Mouse (Mus musculus): ENCODE data around the gene Zkscan17. TPM values are rescaled to one million over a fixed set of nuclear protein-coding genes. Genes with fewer than 3 reads are reported as not detected.

Zkscan17 gene
- total and polyA plus RNA-seq, 3 experiments: 15.3 to 89.8 (median 48.6) TPM

GRCm38 (mm10) chr11:59540123-59540522 is 13.6 kb upstream of the Zkscan17 start:
- Histone ChIP-seq H3K27me3 (ENCODE audit: insufficient read depth, low read length) (peaks cover 15% of the 10 kb centered on the region), H3K36me3 (replicated peaks) (no peaks in the 10 kb centered on the region), H3K4me1 (ENCODE audit: insufficient read depth, low read depth, low read length) (no peaks in the 10 kb centered on the region; the same call in 1 of the 2 replicates), H3K9me3 (replicated peaks) (0 out of 2 replicates have a peak, but pooled peaks cover 2% of the 10 kb centered on the region), H3K4me3 (ENCODE audit: low read depth, low read length) (no peak overlapping the region)
- TF ChIP-seq TAL1 (conservative IDR thresholded peaks at IDR 0.05; ENCODE audit: low read depth, low read length) (no peak), CTCF (IDR thresholded peaks at IDR 0.05; ENCODE audit: low read depth, low read length) (no peak), GATA2 (IDR thresholded peaks at IDR 0.05; ENCODE audit: borderline replicate concordance, low read depth, low read length) (no peak), GATA1 (IDR thresholded peaks at IDR 0.05; ENCODE audit: borderline replicate concordance, low read length) (no peak), POLR2AphosphoS5 (IDR thresholded peaks at IDR 0.05; ENCODE audit: insufficient replicate concordance, low read depth, low read length) (no peak)
- ATAC-seq (ENCODE audit: extremely low read depth, insufficient number of reproducible peaks, low FRiP score, poor library complexity, severe bottlenecking): no peak
- no peak for DNase-seq (ENCODE audit: low spot score)

DNA sequence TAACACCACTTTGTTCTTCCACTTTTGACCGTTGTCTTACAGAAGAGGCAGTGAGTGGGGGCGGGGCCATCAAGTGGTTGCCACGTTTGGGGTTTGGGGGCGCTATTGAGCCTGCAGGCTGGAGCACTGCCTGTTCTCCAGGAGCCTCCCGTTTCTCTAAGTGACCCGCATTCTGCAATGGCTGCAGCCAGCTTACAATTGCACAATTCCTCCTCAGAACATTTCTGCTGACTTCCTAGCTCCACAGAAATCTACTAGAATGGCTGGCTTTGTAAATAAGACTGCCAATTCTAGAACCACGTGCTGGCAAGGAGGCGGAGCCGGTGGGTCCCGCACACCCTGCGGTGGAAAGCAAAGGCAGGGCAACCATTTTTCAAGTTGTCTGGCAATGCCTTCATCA is 11.8 kb upstream of the Zkscan17 start:
- no peak for TF ChIP-seq GATA1 (IDR thresholded peaks at IDR 0.05; ENCODE audit: borderline replicate concordance, low read length)
- no peak for TF ChIP-seq TAL1 (conservative IDR thresholded peaks at IDR 0.05; ENCODE audit: low read depth, low read length)
- no peak for TF ChIP-seq CTCF (IDR thresholded peaks at IDR 0.05; ENCODE audit: low read depth, low read length)
- no peak for TF ChIP-seq GATA2 (IDR thresholded peaks at IDR 0.05; ENCODE audit: borderline replicate concordance, low read depth, low read length)
- no peak for TF ChIP-seq POLR2AphosphoS5 (IDR thresholded peaks at IDR 0.05; ENCODE audit: insufficient replicate concordance, low read depth, low read length)
- H3K27me3 ChIP-seq (ENCODE audit: insufficient read depth, low read length): peaks cover 11% of the 10 kb centered on the region
- ATAC-seq (ENCODE audit: extremely low read depth, insufficient number of reproducible peaks, low FRiP score, poor library complexity, severe bottlenecking) (no peak), DNase-seq (ENCODE audit: low spot score) (no peak)
- 0 out of 2 replicates have a peak, but pooled peaks cover 2% of the 10 kb centered on the region for H3K9me3 ChIP-seq (replicated peaks)
- no peak overlapping the region for H3K4me3 ChIP-seq (ENCODE audit: low read depth, low read length)
- H3K36me3 ChIP-seq (replicated peaks): no peaks in the 10 kb centered on the region
- no peaks in the 10 kb centered on the region; the same call in 1 of the 2 replicates for H3K4me1 ChIP-seq (ENCODE audit: insufficient read depth, low read depth, low read length)

GRCm38 (mm10) chr11:59537218-59538130 is 10.9 kb upstream of the Zkscan17 start:
- Histone ChIP-seq H3K27me3 (ENCODE audit: insufficient read depth, low read length) (peaks cover 11% of the 10 kb centered on the region), H3K9me3 (replicated peaks) (0 out of 2 replicates have a peak, but pooled peaks cover 2% of the 10 kb centered on the region), H3K4me3 (ENCODE audit: low read depth, low read length) (no peak overlapping the region), H3K36me3 (replicated peaks) (no peaks in the 10 kb centered on the region), H3K4me1 (ENCODE audit: insufficient read depth, low read depth, low read length) (no peaks in the 10 kb centered on the region; the same call in 1 of the 2 replicates)
- TF ChIP-seq GATA2 (IDR thresholded peaks at IDR 0.05; ENCODE audit: borderline replicate concordance, low read depth, low read length) (no peak), CTCF (IDR thresholded peaks at IDR 0.05; ENCODE audit: low read depth, low read length) (peak; percentile 40; the same call in 1 of the 2 replicates), TAL1 (conservative IDR thresholded peaks at IDR 0.05; ENCODE audit: low read depth, low read length) (no peak)
- DNase-seq (ENCODE audit: low spot score): peak; percentile 8
- ATAC-seq (ENCODE audit: extremely low read depth, insufficient number of reproducible peaks, low FRiP score, poor library complexity, severe bottlenecking): no peak

- ATAC-seq (ENCODE audit: extremely low read depth, insufficient number of reproducible peaks, low FRiP score, poor library complexity, severe bottlenecking) (no peak), DNase-seq (ENCODE audit: low spot score) (no peak)
- H3K4me3 ChIP-seq (ENCODE audit: low read depth, low read length): no peak overlapping the region
- H3K4me1 ChIP-seq (ENCODE audit: insufficient read depth, low read depth, low read length): no peaks in the 10 kb centered on the region
- TF ChIP-seq GATA2 (IDR thresholded peaks at IDR 0.05; ENCODE audit: borderline replicate concordance, low read depth, low read length) (no peak), POLR2AphosphoS5 (IDR thresholded peaks at IDR 0.05; ENCODE audit: insufficient replicate concordance, low read depth, low read length) (no peak), CTCF (IDR thresholded peaks at IDR 0.05; ENCODE audit: low read depth, low read length) (no peak), GATA1 (IDR thresholded peaks at IDR 0.05; ENCODE audit: borderline replicate concordance, low read length) (no peak), TAL1 (conservative IDR thresholded peaks at IDR 0.05; ENCODE audit: low read depth, low read length) (no peak)
- H3K27me3 ChIP-seq (ENCODE audit: insufficient read depth, low read length): peaks cover 10% of the 10 kb centered on the region
- no peaks in the 10 kb centered on the region for H3K9me3 ChIP-seq (replicated peaks)
- no peaks in the 10 kb centered on the region for H3K36me3 ChIP-seq (replicated peaks)
These were observed 5.0 kb upstream of the Zkscan17 start for GRCm38 (mm10) chr11:59531562-59531961.

DNA sequence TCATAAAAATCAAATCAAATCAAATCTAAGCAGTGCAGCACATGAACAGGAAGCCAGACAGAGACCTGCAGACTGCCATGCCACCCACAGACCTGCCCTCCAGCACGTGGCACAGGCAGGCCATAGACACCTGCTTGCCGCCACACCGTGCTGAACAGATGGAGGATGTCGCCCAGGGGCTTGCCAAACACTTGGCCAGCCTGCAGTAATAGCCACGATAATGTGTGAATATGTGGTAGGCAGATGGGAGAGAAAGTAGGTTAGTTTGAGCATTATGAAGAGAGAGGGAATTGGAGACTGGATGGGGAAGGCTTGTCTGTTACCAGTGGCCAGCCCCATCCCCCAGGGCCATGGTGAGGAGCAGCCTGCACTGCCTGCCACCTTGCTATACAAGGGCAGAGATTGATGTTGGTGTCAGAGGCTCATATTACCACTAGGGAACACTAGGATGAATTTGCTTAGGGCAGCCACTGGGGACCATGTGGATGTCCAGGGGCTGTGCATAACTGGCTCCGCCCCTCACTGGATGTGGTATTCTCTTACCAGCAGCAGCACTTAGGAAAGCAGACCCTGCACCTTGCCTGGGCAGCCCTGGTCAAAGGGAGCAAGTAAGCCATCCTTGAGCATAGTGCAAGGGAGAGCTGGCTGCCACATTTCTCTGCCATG is 4.5 kb upstream of the Zkscan17 start:
- Histone ChIP-seq H3K27me3 (ENCODE audit: insufficient read depth, low read length) (peaks cover 10% of the 10 kb centered on the region), H3K9me3 (replicated peaks) (no peaks in the 10 kb centered on the region), H3K4me3 (ENCODE audit: low read depth, low read length) (no peak overlapping the region), H3K4me1 (ENCODE audit: insufficient read depth, low read depth, low read length) (no peaks in the 10 kb centered on the region), H3K36me3 (replicated peaks) (no peaks in the 10 kb centered on the region)
- DNase-seq (ENCODE audit: low spot score) (no peak), ATAC-seq (ENCODE audit: extremely low read depth, insufficient number of reproducible peaks, low FRiP score, poor library complexity, severe bottlenecking) (no peak)
- no peak for TF ChIP-seq GATA2 (IDR thresholded peaks at IDR 0.05; ENCODE audit: borderline replicate concordance, low read depth, low read length)
- no peak for TF ChIP-seq TAL1 (conservative IDR thresholded peaks at IDR 0.05; ENCODE audit: low read depth, low read length)
- TF ChIP-seq GATA1 (IDR thresholded peaks at IDR 0.05; ENCODE audit: borderline replicate concordance, low read length): no peak
- no peak for TF ChIP-seq CTCF (IDR thresholded peaks at IDR 0.05; ENCODE audit: low read depth, low read length)
- no peak for TF ChIP-seq POLR2AphosphoS5 (IDR thresholded peaks at IDR 0.05; ENCODE audit: insufficient replicate concordance, low read depth, low read length)

GRCm38 (mm10) chr11:59530221-59530620 is 3.7 kb upstream of the Zkscan17 start:
- no peak overlapping the region for H3K4me3 ChIP-seq (ENCODE audit: low read depth, low read length)
- H3K4me1 ChIP-seq (ENCODE audit: insufficient read depth, low read depth, low read length): no peaks in the 10 kb centered on the region
- peaks cover 10% of the 10 kb centered on the region for H3K27me3 ChIP-seq (ENCODE audit: insufficient read depth, low read length)
- no peaks in the 10 kb centered on the region for H3K36me3 ChIP-seq (replicated peaks)
- DNase-seq (ENCODE audit: low spot score) (no peak), ATAC-seq (ENCODE audit: extremely low read depth, insufficient number of reproducible peaks, low FRiP score, poor library complexity, severe bottlenecking) (no peak)
- no peaks in the 10 kb centered on the region for H3K9me3 ChIP-seq (replicated peaks)
- TF ChIP-seq GATA2 (IDR thresholded peaks at IDR 0.05; ENCODE audit: borderline replicate concordance, low read depth, low read length): no peak
- TF ChIP-seq GATA1 (IDR thresholded peaks at IDR 0.05; ENCODE audit: borderline replicate concordance, low read length): no peak
- TF ChIP-seq CTCF (IDR thresholded peaks at IDR 0.05; ENCODE audit: low read depth, low read length): no peak
- TF ChIP-seq TAL1 (conservative IDR thresholded peaks at IDR 0.05; ENCODE audit: low read depth, low read length): no peak
- TF ChIP-seq POLR2AphosphoS5 (IDR thresholded peaks at IDR 0.05; ENCODE audit: insufficient replicate concordance, low read depth, low read length): no peak

Measured in G1E (cell line).